Mouse (Mus musculus) limb, embryonic 13.5 days (tissue): ENCODE measurements around the gene Aes. TPM values are rescaled to one million over a fixed set of nuclear protein-coding genes. Genes with fewer than 3 reads are reported as not detected.
A peak's percentile ranks its signal among the peaks of the same experiment; 100 is the strongest.

Experiments used
- ATAC-seq: fragments of 200-750 bp; cut with Nextera tagmentation; 2 replicates; pipeline ENCODE4 v1.8.0; 2017; ENCODE audit warnings: low read depth, moderate number of reproducible peaks, moderate TSS enrichment; ENCODE audit not compliant: low FRiP score
- H3K27ac ChIP-seq: fragments of 300-500 bp; sonication (generic); 2 replicates; pipeline ENCODE4 v1.5.1; 2015; ENCODE audit warnings: inconsistent platforms, mild to moderate bottlenecking, moderate library complexity
- H3K27me3 ChIP-seq: fragments of 300-500 bp; sonication (generic); 2 replicates; pipeline ENCODE4 v1.6.1; 2015; ENCODE audit warnings: mild to moderate bottlenecking, inconsistent platforms
- H3K36me3 ChIP-seq: fragments of 300-500 bp; sonication (generic); 2 replicates; pipeline ENCODE4 v1.6.1; 2015; ENCODE audit warnings: inconsistent platforms, mild to moderate bottlenecking, moderate library complexity
- H3K4me1 ChIP-seq: fragments of 300-500 bp; sonication (generic); 2 replicates; pipeline ENCODE4 v1.6.1; 2015; ENCODE audit warnings: inconsistent platforms
- H3K4me2 ChIP-seq: fragments of 300-500 bp; sonication (generic); replicated peaks from 2 replicates; pipeline ENCODE4 v1.6.1; 2015; ENCODE audit warnings: inconsistent platforms, mild to moderate bottlenecking, moderate library complexity
- H3K4me3 ChIP-seq: fragments of 300-500 bp; sonication (generic); 2 replicates; pipeline ENCODE4 v1.5.1; 2015; ENCODE audit warnings: moderate library complexity, mild to moderate bottlenecking, inconsistent platforms
- H3K9ac ChIP-seq: fragments of 300-500 bp; sonication (generic); 2 replicates; pipeline ENCODE4 v1.6.1; 2015; ENCODE audit warnings: mild to moderate bottlenecking, inconsistent platforms
- H3K9me3 ChIP-seq: fragments of 300-500 bp; sonication (generic); 2 replicates; pipeline ENCODE4 v1.6.1; 2016; ENCODE audit warnings: inconsistent platforms
- WGBS: fragments of 180-500 bp; shearing (Covaris S2); methylation state at CpG from one replicate; pipeline ENCODE4 v1.1.7; 2015; 5-methylcytosine and 5-hydroxymethylcytosine counted together
- polyA plus RNA-seq: library from polyadenylated mRNA; unstranded; fragments of >200 nt; fragmentation: Nextera tagmentation; extraction: Ambion mirVana; gene quantifications from 2 replicates; pipeline ENCODE4 v1.2.1, GENCODE M21; 2015

Aes gene
- polyA plus RNA-seq, 1 experiment from 2014 or later = 492 TPM

DNA sequence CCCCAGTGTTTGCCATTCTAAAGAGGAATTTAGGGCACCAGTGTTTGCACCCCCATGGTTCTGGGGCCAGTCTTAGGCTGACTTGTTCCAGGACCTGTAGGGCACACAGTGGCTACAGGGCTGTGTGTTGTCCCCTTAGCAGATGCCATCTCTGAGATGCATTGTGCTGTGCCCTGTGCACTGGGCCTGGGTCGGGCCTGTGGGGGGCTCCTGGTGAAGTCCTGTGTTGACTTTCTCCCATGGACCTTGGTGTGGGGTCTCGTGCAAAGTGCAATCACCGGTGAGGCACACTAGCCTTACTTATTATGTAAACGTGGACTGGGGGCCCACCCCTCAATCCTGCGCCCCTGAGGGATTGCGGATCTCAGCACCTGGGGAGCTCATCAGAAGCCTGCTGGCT is 3.1 kb downstream of the Aes start:
- peak overlapping the region; percentile 32; the same call in 1 of the 2 replicates for H3K9ac ChIP-seq
- H3K36me3 ChIP-seq = peaks cover 53% of the 10 kb centered on the region
- WGBS = 76% methylated on average over 6 of the region's 6 CpGs

GRCm38 (mm10) chr10:81563481-81563880 is 4.2 kb downstream of the Aes start:
- Histone ChIP-seq H3K4me1 (peaks cover 72% of the 10 kb centered on the region), H3K9me3 (no peaks in the 10 kb centered on the region), H3K4me3 (0 out of 2 replicates have a peak overlapping the region, but pooled peaks have one; percentile 11), H3K27ac (peak overlapping the region; percentile 52; the same call in 1 of the 2 replicates), H3K9ac (peak overlapping the region; percentile 62), H3K27me3 (peaks cover 12% of the 10 kb centered on the region; the same call in 1 of the 2 replicates), H3K4me2 (peak overlapping the region; percentile 61), H3K36me3 (peaks cover 56% of the 10 kb centered on the region)
- 21% methylated on average over 6 of the region's 6 CpGs for WGBS
- ATAC-seq = no peak

More for the DNA sequence above, 3.1 kb downstream of the Aes start:
- no peaks in the 10 kb centered on the region for H3K9me3 ChIP-seq
- H3K4me3 ChIP-seq = peak overlapping the region; percentile 1; the same call in 1 of the 2 replicates
- H3K4me2 ChIP-seq = peak overlapping the region; percentile 31
- peak overlapping the region; percentile 1; the same call in 1 of the 2 replicates for H3K27ac ChIP-seq
- peaks cover 12% of the 10 kb centered on the region; the same call in 1 of the 2 replicates for H3K27me3 ChIP-seq
- ATAC-seq = no peak
- peaks cover 61% of the 10 kb centered on the region for H3K4me1 ChIP-seq

GRCm38 (mm10) chr10:81564216-81564615 is 4.9 kb downstream of the Aes start:
- Histone ChIP-seq H3K36me3 (peaks cover 56% of the 10 kb centered on the region), H3K27ac (peak overlapping the region; percentile 52; the same call in 1 of the 2 replicates), H3K4me2 (peak overlapping the region; percentile 61), H3K27me3 (peaks cover 12% of the 10 kb centered on the region; the same call in 1 of the 2 replicates), H3K4me1 (peaks cover 74% of the 10 kb centered on the region), H3K9me3 (no peaks in the 10 kb centered on the region), H3K9ac (peak overlapping the region; percentile 62), H3K4me3 (peak overlapping the region; percentile 32)
- WGBS = 3% methylated on average over 9 of the region's 10 CpGs
- ATAC-seq = no peak

- H3K9ac ChIP-seq = peak overlapping the region; percentile 62; the same call in 1 of the 2 replicates
- H3K4me3 ChIP-seq = peak overlapping the region; percentile 32
- H3K4me1 ChIP-seq = peaks cover 79% of the 10 kb centered on the region
- WGBS = 16% methylated on average over 10 of the region's 10 CpGs
- peak overlapping the region; percentile 52; the same call in 1 of the 2 replicates for H3K27ac ChIP-seq
- H3K27me3 ChIP-seq = peaks cover 12% of the 10 kb centered on the region; the same call in 1 of the 2 replicates
- peaks cover 56% of the 10 kb centered on the region for H3K36me3 ChIP-seq
- no peaks in the 10 kb centered on the region for H3K9me3 ChIP-seq
- H3K4me2 ChIP-seq = peak overlapping the region; percentile 61
- no peak for ATAC-seq
These were observed 5.4 kb downstream of the Aes start for GRCm38 (mm10) chr10:81564734-81565133.

- H3K9me3 ChIP-seq = no peaks in the 10 kb centered on the region
- H3K36me3 ChIP-seq = peaks cover 56% of the 10 kb centered on the region
- WGBS = 37% methylated on average over 20 of the region's 20 CpGs
- no peak for ATAC-seq
- peaks cover 12% of the 10 kb centered on the region; the same call in 1 of the 2 replicates for H3K27me3 ChIP-seq
- no peak overlapping the region; the same call in 1 of the 2 replicates for H3K4me2 ChIP-seq
- peaks cover 85% of the 10 kb centered on the region for H3K4me1 ChIP-seq
- H3K4me3 ChIP-seq = no peak overlapping the region
- no peak overlapping the region for H3K9ac ChIP-seq
- no peak overlapping the region for H3K27ac ChIP-seq
These were observed 6.3 kb downstream of the Aes start for GRCm38 (mm10) chr10:81565257-81566228.

DNA sequence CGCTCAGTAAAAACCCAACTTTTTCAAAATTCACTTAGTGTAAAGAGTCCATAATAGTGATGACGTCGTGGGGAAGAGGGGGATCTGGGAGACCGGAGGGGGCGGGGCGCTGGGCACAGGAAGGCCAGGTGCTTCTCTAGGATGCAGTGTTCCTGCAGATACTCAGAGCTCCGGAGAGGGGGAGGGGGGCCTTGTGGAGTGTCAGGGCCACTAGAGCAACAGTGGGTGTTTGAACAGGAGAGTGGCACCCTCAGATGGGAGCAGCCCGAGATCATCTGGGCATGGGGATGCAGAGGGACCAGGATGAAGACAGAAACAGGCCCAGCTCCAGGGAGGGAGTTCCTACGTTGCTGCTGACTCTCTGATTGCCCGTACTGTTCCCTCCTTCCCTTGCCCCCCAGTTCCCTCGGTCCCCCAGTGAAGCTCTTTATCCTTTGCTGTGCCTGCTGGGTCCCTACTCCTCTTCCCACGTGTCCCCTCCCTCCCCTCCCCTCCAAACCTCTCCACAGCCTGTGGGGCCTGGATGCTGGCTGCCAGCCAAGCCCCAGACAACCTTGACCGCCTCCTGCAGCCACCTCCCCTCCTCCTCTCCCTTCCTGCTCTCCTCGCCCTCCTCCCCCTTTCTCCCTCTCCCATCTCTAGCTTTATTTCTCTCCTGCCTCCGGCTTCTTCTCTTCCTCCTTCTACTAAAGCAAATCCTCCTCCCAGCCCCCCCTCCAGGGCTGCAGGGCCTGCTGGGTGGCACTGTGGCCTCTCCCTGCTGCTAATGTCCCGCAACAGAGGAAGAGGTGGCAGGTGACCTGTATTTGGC is 9.3 kb downstream of the Aes start:
- peak overlapping the region; percentile 92 for H3K27ac ChIP-seq
- peaks cover 80% of the 10 kb centered on the region for H3K4me1 ChIP-seq
- 0 out of 2 replicates have a peak overlapping the region, but pooled peaks have one; percentile 8 for H3K4me3 ChIP-seq
- no peak; the same call in 1 of the 2 replicates for ATAC-seq
- 6% methylated on average over 16 of the region's 16 CpGs for WGBS
- no peaks in the 10 kb centered on the region for H3K9me3 ChIP-seq
- H3K9ac ChIP-seq = no peak overlapping the region; the same call in 1 of the 2 replicates
- peaks cover 40% of the 10 kb centered on the region for H3K36me3 ChIP-seq
- H3K4me2 ChIP-seq = peak overlapping the region; percentile 68
- H3K27me3 ChIP-seq = peaks cover 25% of the 10 kb centered on the region

DNA sequence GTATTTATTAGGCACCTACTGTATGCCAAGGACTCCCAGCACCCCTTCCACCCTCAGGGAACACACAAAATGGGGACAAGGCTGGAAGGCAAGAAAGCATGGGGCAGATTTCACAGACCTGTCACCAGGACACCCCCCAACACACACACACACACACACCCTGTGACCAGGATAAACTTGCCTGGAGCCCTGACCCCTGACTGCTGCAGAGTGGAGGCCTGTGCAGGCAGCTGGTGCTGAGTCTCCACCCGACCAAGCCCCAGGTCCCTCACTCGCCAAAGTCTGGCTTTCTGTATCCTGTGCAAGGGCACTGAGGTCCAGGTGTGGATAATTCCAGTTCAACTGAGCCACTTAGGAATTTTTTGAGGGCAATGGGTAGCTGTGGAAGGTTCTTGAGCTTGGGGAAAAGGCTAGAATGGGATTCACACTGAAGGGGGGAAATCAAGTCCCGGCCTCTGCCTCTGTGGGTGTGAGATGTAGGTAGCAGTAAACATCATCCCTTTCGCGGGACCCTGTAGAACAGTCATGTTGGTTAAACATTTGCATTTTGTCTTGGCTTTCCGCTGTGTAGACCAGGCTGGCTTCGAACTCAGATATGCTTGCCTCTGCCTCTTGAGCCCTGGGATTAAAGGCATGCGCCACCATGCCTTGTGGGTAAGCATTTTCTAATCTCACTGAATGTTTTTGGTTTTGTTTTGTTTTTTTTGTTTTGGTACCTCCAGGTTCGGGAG is 10.4 kb downstream of the Aes start:
- H3K4me3 ChIP-seq = no peak overlapping the region
- no peaks in the 10 kb centered on the region for H3K9me3 ChIP-seq
- no peak overlapping the region for H3K9ac ChIP-seq
- H3K36me3 ChIP-seq = peaks cover 30% of the 10 kb centered on the region
- no peak for ATAC-seq
- peaks cover 34% of the 10 kb centered on the region for H3K27me3 ChIP-seq
- H3K4me2 ChIP-seq = peak overlapping the region; percentile 68
- 42% methylated on average over 9 of the region's 9 CpGs for WGBS
- H3K4me1 ChIP-seq = peaks cover 80% of the 10 kb centered on the region
- H3K27ac ChIP-seq = peak overlapping the region; percentile 92

DNA sequence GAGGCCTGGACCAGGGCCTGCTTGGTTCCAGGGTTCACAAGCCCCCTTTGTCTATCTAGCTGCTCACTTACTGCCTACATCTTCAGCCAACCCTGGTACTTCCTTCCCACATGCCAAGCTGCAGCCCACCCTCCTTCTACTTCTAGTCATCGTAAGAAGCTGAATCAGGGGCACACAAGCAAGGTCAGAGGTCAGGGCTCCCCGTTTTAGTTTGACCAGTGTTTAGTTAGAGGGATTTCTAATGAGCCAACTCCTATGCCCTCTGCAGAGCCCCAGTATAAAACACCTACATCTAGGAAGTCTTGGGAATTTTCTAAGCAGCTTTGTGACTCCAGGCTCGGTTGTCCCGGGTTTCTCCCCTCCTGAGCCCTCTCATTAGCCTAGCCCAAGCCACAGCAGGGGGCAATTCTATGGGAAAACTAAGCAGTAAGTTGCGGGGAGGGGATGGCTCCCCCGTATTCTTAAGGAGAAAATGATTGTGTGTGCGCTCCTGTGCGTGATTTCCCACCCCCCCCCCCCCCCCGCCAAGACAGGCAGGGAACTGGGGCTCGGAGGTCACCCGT is 11.0 kb downstream of the Aes start:
- WGBS = 0% methylated on average over 9 of the region's 11 CpGs
- Histone ChIP-seq H3K27ac (peak overlapping the region; percentile 92), H3K36me3 (peaks cover 23% of the 10 kb centered on the region), H3K4me1 (peaks cover 78% of the 10 kb centered on the region), H3K9me3 (no peaks in the 10 kb centered on the region), H3K4me2 (peak overlapping the region; percentile 68), H3K9ac (no peak overlapping the region; the same call in 1 of the 2 replicates), H3K4me3 (peak overlapping the region; percentile 41), H3K27me3 (peaks cover 32% of the 10 kb centered on the region)
- peak; percentile 5; the same call in 1 of the 2 replicates for ATAC-seq

DNA sequence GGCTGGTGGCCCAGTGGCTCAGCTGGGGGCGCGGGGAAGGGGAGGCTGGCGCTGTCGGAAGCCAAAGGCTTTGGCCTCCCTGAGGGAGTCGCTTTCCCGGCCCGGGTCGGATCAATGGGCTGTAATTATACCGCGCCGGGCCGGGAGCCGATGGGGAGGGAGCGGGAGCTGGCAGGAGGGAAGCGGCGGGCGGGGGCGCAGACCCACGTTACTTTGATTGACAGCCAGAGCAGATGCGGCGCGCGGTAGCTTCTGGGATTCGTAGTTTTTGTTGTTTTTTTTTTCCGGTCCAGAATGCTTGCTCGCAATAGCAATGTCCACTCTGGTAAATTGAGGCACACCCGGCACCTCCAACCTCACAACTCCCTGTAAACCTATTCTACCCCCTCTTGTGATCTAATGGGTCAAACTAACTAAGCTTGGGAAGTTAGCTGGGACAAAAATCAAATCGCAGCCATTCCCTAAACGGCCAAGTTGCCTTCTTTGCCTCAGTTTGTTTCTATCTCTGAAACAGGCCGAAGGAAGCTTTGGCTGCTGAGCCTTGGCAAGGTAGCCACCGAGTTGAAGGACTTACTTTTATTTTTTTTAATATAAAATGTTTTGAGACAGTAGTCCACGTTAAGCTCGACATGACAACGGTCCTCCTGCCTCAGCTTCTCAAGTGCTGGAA is 11.7 kb downstream of the Aes start:
- Histone ChIP-seq H3K9ac (peak overlapping the region; percentile 1; the same call in 1 of the 2 replicates), H3K4me3 (peak overlapping the region; percentile 41), H3K4me2 (peak overlapping the region; percentile 68), H3K27ac (peak overlapping the region; percentile 92), H3K4me1 (peaks cover 78% of the 10 kb centered on the region), H3K9me3 (no peaks in the 10 kb centered on the region), H3K27me3 (peaks cover 26% of the 10 kb centered on the region), H3K36me3 (peaks cover 17% of the 10 kb centered on the region)
- ATAC-seq = peak; percentile 70
- WGBS = under 1% methylated on average over 34 of the region's 34 CpGs

GRCm38 (mm10) chr10:81571501-81571876 is 12.2 kb downstream of the Aes start:
- Histone ChIP-seq H3K4me2 (peak overlapping the region; percentile 68), H3K4me1 (peaks cover 79% of the 10 kb centered on the region), H3K4me3 (peak overlapping the region; percentile 41), H3K9ac (no peak overlapping the region), H3K27ac (peak overlapping the region; percentile 83), H3K36me3 (peaks cover 12% of the 10 kb centered on the region), H3K27me3 (peaks cover 29% of the 10 kb centered on the region), H3K9me3 (no peaks in the 10 kb centered on the region)
- WGBS = 1% methylated on average over 18 of the region's 18 CpGs
- peak; percentile 92 for ATAC-seq
